Mouse (Mus musculus) limb, embryonic 14.5 days (tissue): ENCODE measurements at regions not wholly inside any gene's neighbourhood (a gene's known extent, or its start where the extent isn't known, plus 50 kb on each side); places are given as distances from the start of the nearest gene placed in this dataset.
A peak's percentile ranks its signal among the peaks of the same experiment; 100 is the strongest.

Source experiments
- ATAC-seq: fragments of 200-750 bp; cut with Nextera tagmentation; 2 replicates; pipeline ENCODE4 v1.8.0; 2017; ENCODE audit warnings: low read depth, moderate number of reproducible peaks, moderate TSS enrichment; ENCODE audit not compliant: low FRiP score
- DNase-seq: peaks from one replicate; pipeline ENCODE4 v3.0.0-alpha.2; 2015; ENCODE audit warnings: low spot score
- H3K27ac ChIP-seq: fragments of 300-500 bp; sonication (generic); replicated peaks from 2 replicates; pipeline ENCODE4 v1.5.1; 2014; ENCODE audit warnings: low read depth, mild to moderate bottlenecking, low read length, moderate library complexity, mixed read lengths
- H3K27me3 ChIP-seq: fragments of 300-500 bp; sonication (generic); 2 replicates; pipeline ENCODE4 v1.6.1; 2014; ENCODE audit warnings: low read length, mixed read lengths; ENCODE audit not compliant: control insufficient read depth, insufficient read depth
- H3K36me3 ChIP-seq: fragments of 300-500 bp; sonication (generic); 2 replicates; pipeline ENCODE4 v1.6.1; 2014; ENCODE audit warnings: mild to moderate bottlenecking, low read length, moderate library complexity, mixed read lengths; ENCODE audit not compliant: control insufficient read depth, insufficient read depth
- H3K4me1 ChIP-seq: fragments of 300-500 bp; sonication (generic); 2 replicates; pipeline ENCODE4 v1.6.1; 2014; ENCODE audit warnings: antibody characterized with exemption, low read length, mixed read lengths; ENCODE audit not compliant: control insufficient read depth, insufficient read depth
- H3K4me2 ChIP-seq: fragments of 300-500 bp; sonication (generic); replicated peaks from 2 replicates; pipeline ENCODE4 v1.6.1; 2014; ENCODE audit warnings: low read depth, mild to moderate bottlenecking, low read length, moderate library complexity; ENCODE audit not compliant: severe bottlenecking
- H3K4me3 ChIP-seq: fragments of 300-500 bp; sonication (generic); replicated peaks from 2 replicates; pipeline ENCODE4 v1.5.1; 2014; ENCODE audit warnings: low read length
- H3K9ac ChIP-seq: fragments of 300-500 bp; sonication (generic); 2 replicates; pipeline ENCODE4 v1.6.1; 2014; ENCODE audit warnings: mild to moderate bottlenecking, low read depth, low read length, moderate library complexity; ENCODE audit not compliant: severe bottlenecking
- H3K9me3 ChIP-seq: fragments of 300-500 bp; sonication (generic); 2 replicates; pipeline ENCODE4 v1.6.1; 2016; ENCODE audit warnings: low read length; ENCODE audit not compliant: control insufficient read depth
- POLR2A ChIP-seq: fragments of 200-500 bp; IDR thresholded peaks from 2 replicates; pipeline ENCODE4 v1.8.0; 2012; ENCODE audit warnings: inconsistent platforms, mild to moderate bottlenecking, moderate library complexity, borderline replicate concordance; ENCODE audit not compliant: insufficient read depth, insufficient read length; ENCODE audit errors: extremely low read depth
- WGBS: fragments of 180-500 bp; shearing (Covaris S2); extraction: QIAGEN DNeasy Blood & Tissue Kit; methylation state at CpG from one replicate; pipeline ENCODE4 v1.1.7; 2014; 5-methylcytosine and 5-hydroxymethylcytosine counted together

- no peak for ATAC-seq
- H3K9ac ChIP-seq, result no peak overlapping the region
- H3K27me3 ChIP-seq, result no peaks in the 10 kb centered on the region
- no peak overlapping the region for H3K4me3 ChIP-seq
- no peaks in the 10 kb centered on the region for H3K4me1 ChIP-seq
- no peak for DNase-seq
- no peaks in the 10 kb centered on the region for H3K36me3 ChIP-seq
- H3K4me2 ChIP-seq, result no peak overlapping the region
- no peak for TF ChIP-seq POLR2A
- H3K9me3 ChIP-seq, result no peaks in the 10 kb centered on the region
- WGBS, result 81% methylated on average over 5 of the region's 5 CpGs
- H3K27ac ChIP-seq, result no peak overlapping the region
Observed at GRCm38 (mm10) chr13:34800906-34801305, 66.3 kb downstream of the Fam50b start.

GRCm38 (mm10) chr13:34806532-34807092 lies 68.5 kb upstream of the Prpf4b start:
- WGBS, result 36% methylated on average over 9 of the region's 9 CpGs
- Histone ChIP-seq H3K36me3 (no peaks in the 10 kb centered on the region), H3K4me2 (no peak overlapping the region), H3K9me3 (no peaks in the 10 kb centered on the region), H3K9ac (no peak overlapping the region), H3K4me1 (peaks cover 6% of the 10 kb centered on the region), H3K4me3 (no peak overlapping the region), H3K27me3 (no peaks in the 10 kb centered on the region), H3K27ac (peak overlapping the region; percentile 74)
- DNase-seq (peak; percentile 47), ATAC-seq (peak; percentile 63)
- no peak for TF ChIP-seq POLR2A

- WGBS, result 77% methylated on average over 1 of the region's 1 CpGs
- Histone ChIP-seq H3K4me2 (no peak overlapping the region), H3K36me3 (no peaks in the 10 kb centered on the region), H3K9me3 (peaks cover 5% of the 10 kb centered on the region), H3K9ac (no peak overlapping the region), H3K27ac (no peak overlapping the region), H3K27me3 (no peaks in the 10 kb centered on the region), H3K4me1 (peaks cover 12% of the 10 kb centered on the region), H3K4me3 (no peak overlapping the region)
- no peak for ATAC-seq
- no peak for DNase-seq
- TF ChIP-seq POLR2A, result no peak
Observed at GRCm38 (mm10) chr13:34809536-34809935, 65.6 kb upstream of the Prpf4b start.

GRCm38 (mm10) chr13:34814161-34815056 lies 60.7 kb upstream of the Prpf4b start:
- peak; percentile 72; the same call in 1 of the 2 replicates for ATAC-seq
- WGBS, result 18% methylated on average over 18 of the region's 18 CpGs

GRCm38 (mm10) chr13:34815057-34815410 lies 60.1 kb upstream of the Prpf4b start:
- Histone ChIP-seq H3K4me1 (peaks cover 11% of the 10 kb centered on the region), H3K9ac (no peak overlapping the region), H3K27ac (peak overlapping the region; percentile 67), H3K4me2 (no peak overlapping the region), H3K4me3 (no peak overlapping the region), H3K9me3 (peaks cover 5% of the 10 kb centered on the region), H3K27me3 (no peaks in the 10 kb centered on the region), H3K36me3 (no peaks in the 10 kb centered on the region)
- no peak for TF ChIP-seq POLR2A
- no peak for DNase-seq
- ATAC-seq, result no peak
- 34% methylated on average over 3 of the region's 3 CpGs for WGBS

More at GRCm38 (mm10) chr13:34814161-34815056, 60.7 kb upstream of the Prpf4b start:
- H3K36me3 ChIP-seq, result no peaks in the 10 kb centered on the region
- no peak overlapping the region; the same call in 1 of the 2 replicates for H3K9ac ChIP-seq
- DNase-seq, result peak; percentile 65
- no peak overlapping the region for H3K4me3 ChIP-seq
- peak overlapping the region; percentile 67 for H3K27ac ChIP-seq
- no peaks in the 10 kb centered on the region for H3K27me3 ChIP-seq
- H3K4me1 ChIP-seq, result peaks cover 11% of the 10 kb centered on the region
- peaks cover 5% of the 10 kb centered on the region for H3K9me3 ChIP-seq
- TF ChIP-seq POLR2A, result no peak
- 0 out of 2 replicates have a peak overlapping the region, but pooled peaks have one; percentile 23 for H3K4me2 ChIP-seq
